Mouse (Mus musculus) hematopoietic stem cell, adult 5-6 weeks (primary cell): ENCODE data around the gene Katnal1. TPM values are rescaled to one million over a fixed set of nuclear protein-coding genes. Genes with fewer than 3 reads are reported as not detected.

Experiments
- ATAC-seq, 2 experiments: fragments of 125-278 bp in 1 of 2; replicated peaks in 1 of 2; 2 replicates each; pipeline ENCODE4 v1.8.0; 2016 to 2017; ENCODE audit warnings: inconsistent platforms in 2 of 2, mild to moderate bottlenecking in 2 of 2, moderate number of reproducible peaks in 2 of 2, low read depth in 1 of 2, moderate TSS enrichment in 1 of 2; ENCODE audit not compliant: low FRiP score in 2 of 2, poor library complexity in 2 of 2, severe bottlenecking in 2 of 2, insufficient read depth in 1 of 2, low TSS enrichment in 1 of 2
- total RNA-seq: library from RNA; stranded (forward); fragments of 172-1452, 232-1000 nt; gene quantifications from 2 replicates; pipeline ENCODE4 v1.2.3, GENCODE M21; 2017

Gene Katnal1
- total RNA-seq, 1 experiment from 2014 or later, result 13.6 TPM

DNA sequence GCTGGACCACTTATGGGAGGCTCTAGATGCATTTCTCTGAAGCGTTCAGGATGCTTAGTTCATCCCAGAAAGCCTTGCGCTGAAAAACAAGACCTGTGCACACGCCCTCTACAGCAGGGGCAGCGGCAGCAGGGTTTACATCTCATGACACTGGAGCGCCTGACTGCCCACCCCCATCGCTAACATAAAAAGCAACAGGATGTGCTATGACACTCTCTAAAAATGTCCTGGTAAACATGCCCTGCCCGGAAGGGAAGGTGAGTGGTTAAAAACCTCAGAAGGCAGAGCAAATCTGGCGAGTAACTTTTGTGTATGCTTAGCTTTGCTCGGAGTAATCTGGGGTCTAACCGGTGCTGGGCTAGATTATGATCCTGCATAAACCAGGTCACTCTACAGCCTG lies 62.5 kb downstream of the Katnal1 start:
- peak in 1 of 2 experiments; percentile 30; a peak in 1 of 4 replicates for ATAC-seq

DNA sequence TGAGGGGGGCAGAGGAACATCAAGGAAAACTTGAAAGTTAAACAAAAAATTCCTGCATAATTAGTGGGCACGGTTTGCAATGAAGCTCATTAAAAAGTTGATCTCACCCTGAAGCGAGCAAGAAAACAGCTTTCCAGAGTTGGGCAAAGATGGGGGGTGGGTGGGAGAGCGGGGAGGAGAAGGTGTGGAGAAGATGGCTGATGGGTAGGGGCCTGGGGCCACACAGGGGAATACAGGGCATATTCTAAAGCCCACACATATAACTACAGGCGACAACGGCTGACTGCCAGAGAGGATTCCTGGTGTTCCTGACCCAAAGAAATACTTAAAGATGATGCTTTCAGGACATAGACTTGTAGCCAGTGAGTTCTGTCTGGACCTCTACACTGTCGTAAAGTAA lies 65.7 kb downstream of the Katnal1 start:
- ATAC-seq, result no peak

DNA sequence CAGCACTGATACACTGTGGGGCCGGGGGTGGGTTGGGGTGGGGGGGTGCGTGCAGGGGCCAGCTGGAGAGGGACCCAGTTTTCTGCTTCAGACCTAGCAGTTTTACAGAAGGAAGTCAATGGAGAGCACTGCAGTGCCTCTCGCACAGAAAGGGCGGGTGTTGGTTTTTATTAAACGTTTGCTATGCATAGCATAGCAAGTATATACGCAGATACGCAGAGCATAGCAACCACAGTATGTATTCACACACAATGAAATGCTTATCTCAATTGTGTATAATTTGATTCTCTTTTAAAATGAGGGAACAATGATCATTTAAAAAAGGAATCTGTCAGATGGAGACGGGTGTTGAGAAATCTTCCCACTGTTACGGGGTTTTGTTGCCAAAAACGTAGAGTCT lies 66.3 kb downstream of the Katnal1 start:
- no peak for ATAC-seq

DNA sequence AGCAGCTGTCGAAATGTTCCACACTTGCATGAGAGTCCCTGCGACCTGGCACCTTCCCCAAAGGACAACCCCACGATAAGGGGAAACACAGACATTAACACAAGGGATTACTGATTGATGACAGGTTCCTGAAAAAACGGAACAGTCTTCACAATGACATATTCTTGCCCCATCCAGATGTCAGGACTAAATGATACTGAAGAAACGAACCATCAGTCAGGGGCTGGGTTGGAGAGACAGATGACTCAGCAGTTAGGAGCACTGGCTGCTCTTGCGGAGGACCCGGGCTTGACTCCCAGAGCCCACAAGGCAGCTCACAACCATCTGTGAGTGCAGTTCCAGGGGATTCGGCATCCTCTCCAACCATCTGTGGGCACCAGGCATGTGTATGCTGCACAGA lies 67.0 kb downstream of the Katnal1 start:
- ATAC-seq, result no peak

DNA sequence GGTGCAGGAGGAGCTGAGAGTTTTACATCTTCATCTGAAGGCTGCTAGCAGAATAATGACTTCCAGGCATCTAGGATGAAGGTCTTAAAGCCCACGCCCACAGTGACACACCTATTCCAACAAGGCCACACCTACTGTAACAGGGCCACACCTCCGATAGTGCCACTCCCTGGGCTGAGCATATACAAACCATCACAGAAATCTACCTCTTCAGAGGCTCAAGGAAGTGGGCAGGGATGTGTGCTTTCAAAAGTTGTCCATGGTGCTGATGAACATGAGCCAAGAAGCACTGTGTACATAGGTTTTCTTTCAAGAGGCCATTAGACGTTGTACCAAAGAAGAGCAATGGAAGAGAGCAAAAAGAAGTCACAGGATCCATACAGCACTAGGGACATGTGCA lies 71.6 kb downstream of the Katnal1 start:
- ATAC-seq, result no peak

DNA sequence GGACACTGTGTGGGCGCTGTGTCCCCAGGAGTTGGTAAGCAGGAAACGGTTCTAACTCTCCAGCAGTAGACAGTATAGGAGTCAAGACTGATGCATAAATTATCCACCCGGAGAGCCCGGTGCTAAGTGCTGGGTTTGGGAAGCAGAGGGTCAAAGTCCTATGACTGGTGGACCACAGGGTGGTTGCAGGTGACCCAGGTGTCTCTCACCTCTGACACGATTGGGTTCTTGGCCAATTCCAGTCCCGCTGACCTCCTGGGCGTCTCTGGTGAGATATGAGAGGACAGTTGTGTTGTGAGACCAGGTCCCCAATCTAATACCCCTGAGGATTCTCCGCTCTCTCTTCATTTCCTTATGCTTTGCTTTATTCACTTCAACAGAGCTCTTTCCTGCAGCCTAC lies 74.1 kb downstream of the Katnal1 start:
- no peak for ATAC-seq

DNA sequence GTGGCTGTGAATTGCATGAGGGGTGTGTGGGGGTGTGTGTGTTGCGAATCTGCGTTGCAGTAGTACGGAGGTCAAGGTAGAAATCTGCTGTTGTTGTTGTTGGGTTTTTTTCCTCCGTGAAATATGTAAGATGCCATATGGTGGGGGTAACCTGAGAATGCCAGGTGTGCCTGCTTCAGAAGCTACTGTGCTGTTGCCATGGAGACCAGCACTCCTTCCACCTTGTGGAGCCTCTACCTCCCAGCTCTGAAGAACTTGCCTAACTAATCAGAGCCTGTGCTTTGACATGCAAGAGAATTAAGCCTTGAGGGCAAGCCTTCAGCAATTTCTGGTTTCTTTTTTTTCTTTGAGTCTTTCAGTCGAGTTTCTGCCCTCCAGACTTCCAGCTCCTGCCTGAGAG lies 75.0 kb downstream of the Katnal1 start:
- ATAC-seq, result no peak

DNA sequence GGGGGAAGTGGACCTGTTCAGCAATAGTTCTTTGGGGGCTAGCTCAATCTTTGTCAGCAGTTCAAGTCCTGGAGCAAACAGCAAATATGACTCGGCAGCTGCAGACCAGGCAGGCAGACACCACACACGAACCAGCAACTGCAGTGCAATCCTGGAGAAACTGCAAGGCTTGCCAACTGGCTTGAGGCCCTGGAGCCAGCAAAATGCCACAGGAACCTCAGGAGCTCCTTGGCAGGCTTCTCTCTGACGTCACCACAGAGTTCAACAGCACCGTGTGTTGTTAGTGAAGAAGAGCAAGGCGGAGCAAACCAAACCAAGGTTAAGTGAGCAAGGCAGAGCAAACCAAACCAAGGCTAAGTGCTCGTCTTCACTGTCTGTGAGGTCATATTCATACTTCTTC lies 79.6 kb downstream of the Katnal1 start:
- no peak for ATAC-seq

DNA sequence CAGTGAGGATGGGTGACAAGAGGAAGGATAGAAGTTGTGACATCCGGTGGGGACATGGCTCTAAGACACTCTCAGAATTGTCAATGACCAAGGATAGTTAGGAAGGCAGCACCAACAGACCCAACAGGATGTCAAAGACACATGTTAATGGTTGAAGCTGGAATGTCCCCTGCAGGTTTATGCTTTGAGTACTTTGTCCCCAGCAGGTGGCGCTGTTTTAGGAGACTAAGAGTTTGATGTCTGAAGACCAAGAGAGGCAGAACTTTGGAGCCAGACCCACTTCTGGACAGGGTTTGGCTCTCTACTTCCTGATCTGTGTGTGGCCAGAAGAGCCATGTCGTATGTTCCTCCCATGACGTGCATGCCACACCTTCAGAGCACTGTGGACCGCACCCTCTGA lies 82.1 kb downstream of the Katnal1 start:
- no peak for ATAC-seq

DNA sequence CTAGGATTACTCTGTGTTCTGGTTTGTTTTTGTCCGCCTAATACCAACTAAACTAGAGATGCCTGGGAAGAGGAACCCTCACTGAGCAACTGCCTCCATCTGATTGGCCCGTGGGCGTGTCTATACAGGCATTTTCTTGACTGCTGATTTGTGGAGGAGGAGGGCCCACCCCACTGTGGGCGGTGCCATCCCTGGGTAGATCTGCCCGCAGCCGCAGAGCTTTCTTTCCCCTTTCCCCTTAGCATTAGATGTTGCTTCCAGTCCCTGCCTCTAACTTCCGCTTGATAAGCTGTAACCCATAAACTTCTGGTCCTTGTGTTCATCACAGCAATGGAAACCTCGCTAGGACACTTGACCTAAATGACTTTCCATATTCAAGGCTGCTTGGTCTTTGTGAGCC lies 92.1 kb downstream of the Katnal1 start:
- ATAC-seq, result peak; percentile 77 to 91

DNA sequence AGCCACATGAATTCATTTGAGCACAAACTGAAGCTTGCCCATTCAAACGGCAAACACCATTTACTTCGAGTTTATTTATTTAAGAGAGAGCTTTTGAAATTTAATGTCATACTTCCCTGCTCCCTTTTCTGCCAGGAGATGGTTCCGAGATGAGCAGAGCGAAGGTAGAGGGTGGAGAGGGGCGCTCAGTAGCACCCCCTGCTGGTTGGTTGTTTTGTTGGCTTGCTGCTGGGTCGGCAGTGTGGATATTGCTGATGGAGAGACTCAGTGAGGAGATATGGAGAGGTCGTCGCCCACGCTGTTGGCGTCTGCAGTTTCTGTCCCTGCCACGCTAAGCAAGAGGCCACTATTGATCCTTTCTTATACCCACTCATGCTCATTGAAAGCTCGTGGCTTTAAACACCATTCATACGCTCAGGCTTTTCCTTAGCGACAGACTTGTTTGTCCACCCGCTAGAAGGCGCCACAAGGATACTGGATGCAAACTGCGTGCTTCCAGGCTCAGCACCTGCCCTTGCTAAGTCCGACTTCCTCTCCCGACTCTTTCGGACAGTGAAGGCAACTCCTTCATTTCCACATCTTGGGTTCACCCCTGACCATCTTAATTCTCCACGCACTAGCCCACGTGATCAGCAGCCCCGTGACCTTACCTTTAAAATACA lies 97.4 kb downstream of the Katnal1 start:
- peak; percentile 74 to 85 for ATAC-seq

DNA sequence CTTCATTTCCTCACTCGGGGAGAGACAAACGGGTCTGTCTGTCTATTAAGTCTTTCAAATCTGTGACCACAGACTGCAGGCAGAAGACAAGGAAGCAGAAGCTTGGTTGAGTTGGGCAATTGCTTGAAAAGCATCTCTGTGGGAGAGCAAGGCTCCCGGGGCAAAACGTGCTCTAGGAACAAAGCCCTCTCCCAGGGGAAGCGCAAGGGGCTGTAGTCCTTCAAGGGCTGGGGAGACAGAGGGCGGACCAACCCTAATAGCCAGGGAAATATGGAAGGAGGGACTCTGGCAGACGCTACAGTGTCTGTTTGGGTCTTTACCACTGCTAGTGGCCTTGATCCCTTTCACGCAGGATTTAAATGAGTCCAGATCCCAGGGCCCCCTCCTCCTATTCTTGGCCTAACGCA lies 98.0 kb downstream of the Katnal1 start:
- ATAC-seq, result peak; percentile 34 to 59; a peak in 3 of 4 replicates

DNA sequence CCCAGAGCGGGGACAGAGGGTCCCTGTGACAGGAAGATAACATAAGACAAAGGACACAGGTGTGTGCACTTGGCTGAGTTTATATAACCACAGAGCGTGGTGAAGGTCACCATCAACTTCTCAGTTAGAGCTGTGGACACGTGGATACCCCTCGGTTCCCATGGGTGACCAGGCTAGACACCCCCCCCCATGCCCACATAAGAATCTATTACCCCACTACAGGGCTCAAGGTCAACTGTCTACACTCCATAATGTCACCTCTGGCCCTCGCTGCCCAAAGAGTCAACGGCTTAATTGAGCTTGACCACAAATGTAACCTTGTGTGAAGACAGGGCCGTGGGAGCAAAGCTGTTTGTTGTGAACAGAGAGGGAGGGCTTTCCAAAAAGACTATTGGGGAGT lies 103.4 kb downstream of the Katnal1 start:
- no peak for ATAC-seq

DNA sequence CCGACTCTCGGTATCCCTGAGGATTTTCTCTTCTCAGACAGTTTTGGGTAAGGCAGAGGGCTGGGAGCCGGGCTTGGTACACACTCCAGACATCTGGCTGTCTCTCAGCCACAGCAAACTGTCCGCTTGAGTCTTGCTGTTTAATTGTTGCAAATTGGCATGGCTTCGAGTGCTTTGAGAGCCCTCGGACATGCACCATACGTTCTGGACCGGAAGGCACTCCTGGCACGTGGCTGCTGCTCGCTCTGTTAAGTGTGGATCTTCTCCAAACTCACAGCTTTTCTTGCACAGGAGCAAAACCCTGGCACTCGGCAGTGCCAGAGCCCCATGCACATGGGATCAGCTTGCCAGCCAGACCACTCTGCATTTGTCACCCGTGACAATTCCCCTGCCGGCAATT lies 106.3 kb downstream of the Katnal1 start:
- ATAC-seq, result no peak

Other genes with a start within 250 kb of the Katnal1 start
- 0.30 TPM in 1 of 2 replicates, not detected in the other for gene Gm42791, start 65.8 kb upstream of the Katnal1 start, total RNA-seq